Mouse (Mus musculus) thymus, postnatal 25 days (tissue): Measurements from ENCODE around the gene Shld1.
A peak's percentile ranks its signal among the peaks of the same experiment; 100 is the strongest.

Source experiments
- DNase-seq: peaks from one replicate; pipeline ENCODE4 v3.0.0; 2022

Shld1 gene

GRCm38 (mm10) chr2:132725376-132725905 lies 38.7 kb downstream of the Shld1 start:
- peak; percentile 6 for DNase-seq

DNA sequence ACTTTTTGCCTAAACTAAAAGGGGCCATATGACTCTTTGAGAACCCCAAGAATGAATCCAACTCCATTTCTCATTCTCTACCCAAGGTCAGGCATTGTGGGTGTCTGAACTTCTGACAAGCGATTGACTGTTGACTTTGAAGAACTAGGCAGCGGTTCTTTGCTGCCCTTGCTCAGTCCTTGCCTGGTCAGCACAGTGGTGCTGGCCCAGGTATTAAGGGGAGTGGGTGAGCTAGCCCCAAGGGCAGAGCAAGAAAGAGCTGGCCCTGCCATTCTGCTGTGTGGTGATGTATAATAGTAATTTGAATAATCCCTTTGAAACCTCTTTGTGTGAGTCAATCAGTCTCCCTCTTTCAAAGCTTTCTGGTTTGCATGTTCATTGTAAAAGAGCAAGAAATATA lies 39.4 kb downstream of the Shld1 start:
- no peak for DNase-seq

- no peak for DNase-seq
Measured at GRCm38 (mm10) chr2:132732940-132733339, 46.2 kb downstream of the Shld1 start.

- no peak for DNase-seq
Measured at GRCm38 (mm10) chr2:132733603-132734573, 47.2 kb downstream of the Shld1 start.

DNA sequence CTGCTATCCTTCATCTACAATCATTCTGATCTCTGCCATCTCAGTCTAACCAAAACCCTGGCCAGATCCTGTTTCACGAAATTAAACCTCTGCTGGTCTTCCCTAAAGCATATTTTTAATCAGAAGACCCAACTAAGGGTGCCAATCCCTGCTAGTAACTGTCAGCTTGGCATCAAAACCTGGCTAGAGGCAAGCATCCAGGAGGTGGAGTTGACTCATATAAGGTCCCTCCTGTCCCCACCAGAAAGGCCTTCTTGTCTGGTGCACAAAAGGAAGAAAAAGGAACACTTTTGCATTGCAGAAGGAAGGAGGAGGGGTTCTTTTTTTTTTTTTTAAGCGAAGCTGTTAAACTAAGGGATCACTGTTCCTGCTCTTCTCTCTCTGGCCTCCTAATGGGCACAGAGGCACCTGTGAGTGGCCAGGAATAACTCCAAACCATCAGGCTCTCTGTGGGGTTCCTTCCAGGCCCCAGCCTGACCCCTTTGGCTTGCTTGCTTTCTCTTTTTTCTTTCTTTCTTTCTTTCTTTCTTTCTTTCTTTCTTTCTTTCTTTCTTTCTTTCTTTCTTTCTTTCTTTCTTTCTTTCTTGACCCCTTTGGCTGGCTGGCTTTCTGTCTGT lies 52.2 kb downstream of the Shld1 start:
- no peak for DNase-seq

DNA sequence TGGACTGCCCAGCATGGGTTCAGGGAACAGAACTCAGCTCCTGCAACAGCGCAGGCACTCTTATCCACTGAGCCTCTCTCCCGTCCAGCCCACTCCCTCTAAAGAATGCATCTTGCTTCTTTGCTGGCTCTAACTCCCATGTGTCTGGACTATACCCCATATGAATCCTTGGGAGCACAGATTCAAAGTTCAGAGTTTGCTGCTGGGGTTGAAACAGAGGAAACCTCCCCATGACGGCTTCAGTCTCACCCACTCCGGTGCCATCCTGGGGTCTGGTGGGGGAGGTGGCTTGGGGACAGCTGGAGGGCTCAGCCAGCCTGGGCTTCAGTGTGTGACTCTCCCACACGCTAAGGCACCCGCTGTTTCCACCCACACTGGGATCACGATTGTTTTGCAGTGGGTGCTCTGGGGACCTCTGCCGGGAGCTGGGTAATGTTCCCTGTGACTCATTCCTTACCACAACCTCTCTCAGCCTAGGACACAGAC lies 55.2 kb downstream of the Shld1 start:
- DNase-seq = no peak

DNA sequence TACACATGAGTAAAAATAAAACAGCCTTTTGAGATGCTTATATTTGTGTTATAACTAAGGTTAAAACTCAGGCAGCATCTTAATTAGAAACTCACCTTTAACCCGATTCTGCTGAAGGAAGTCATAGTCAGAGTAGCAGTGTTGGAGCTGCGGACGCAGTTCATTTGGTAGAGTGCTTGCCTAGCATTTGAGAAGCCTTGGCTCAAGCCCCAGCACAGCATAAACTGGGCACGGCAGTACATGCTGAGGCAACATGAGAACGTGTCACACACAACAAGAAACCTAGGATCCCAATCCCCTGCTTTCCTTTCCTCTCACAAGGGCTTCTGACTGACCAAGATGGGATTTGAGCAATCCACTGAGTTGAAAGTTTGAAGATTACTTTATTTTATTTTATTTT lies 58.1 kb downstream of the Shld1 start:
- DNase-seq = no peak

DNA sequence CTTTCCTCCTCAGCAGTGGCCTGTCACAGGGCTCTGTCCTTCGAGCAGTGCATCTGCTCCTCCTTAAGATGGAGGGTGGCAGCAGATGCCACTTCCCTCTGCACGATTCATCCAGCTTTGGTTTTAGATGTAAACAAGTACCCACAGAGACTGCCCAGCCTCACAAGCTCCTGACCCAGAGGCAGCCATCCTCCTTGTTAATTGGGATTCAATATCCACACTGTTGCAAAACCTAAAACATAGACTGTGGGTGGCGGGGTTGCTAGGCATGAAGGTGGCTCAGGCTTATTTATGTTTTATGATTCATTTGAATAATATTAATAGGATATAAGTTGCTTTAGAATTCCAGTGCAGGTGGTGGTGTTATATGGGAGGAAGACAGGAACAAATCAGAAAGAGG lies 59.4 kb downstream of the Shld1 start:
- no peak for DNase-seq

DNA sequence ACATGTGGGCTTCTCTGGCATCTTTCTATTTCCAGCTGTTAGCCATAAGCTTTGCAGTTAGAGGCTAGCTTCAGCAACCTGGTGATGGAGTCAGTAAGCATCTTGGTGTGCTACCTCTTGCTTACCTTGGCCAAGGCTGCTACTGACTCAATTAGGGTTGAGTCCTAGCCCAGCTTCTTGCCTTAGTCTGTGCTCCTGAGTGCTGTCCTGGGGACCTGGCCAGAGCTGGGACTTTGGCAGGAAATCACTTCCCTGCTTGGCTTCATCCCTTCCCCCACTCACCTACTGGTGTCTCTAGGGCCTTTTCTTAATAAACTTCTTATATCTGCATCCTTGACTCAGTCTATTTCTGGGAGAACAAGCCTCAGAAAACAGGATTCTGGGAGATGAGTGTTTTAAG lies 64.0 kb downstream of the Shld1 start:
- DNase-seq = no peak

DNA sequence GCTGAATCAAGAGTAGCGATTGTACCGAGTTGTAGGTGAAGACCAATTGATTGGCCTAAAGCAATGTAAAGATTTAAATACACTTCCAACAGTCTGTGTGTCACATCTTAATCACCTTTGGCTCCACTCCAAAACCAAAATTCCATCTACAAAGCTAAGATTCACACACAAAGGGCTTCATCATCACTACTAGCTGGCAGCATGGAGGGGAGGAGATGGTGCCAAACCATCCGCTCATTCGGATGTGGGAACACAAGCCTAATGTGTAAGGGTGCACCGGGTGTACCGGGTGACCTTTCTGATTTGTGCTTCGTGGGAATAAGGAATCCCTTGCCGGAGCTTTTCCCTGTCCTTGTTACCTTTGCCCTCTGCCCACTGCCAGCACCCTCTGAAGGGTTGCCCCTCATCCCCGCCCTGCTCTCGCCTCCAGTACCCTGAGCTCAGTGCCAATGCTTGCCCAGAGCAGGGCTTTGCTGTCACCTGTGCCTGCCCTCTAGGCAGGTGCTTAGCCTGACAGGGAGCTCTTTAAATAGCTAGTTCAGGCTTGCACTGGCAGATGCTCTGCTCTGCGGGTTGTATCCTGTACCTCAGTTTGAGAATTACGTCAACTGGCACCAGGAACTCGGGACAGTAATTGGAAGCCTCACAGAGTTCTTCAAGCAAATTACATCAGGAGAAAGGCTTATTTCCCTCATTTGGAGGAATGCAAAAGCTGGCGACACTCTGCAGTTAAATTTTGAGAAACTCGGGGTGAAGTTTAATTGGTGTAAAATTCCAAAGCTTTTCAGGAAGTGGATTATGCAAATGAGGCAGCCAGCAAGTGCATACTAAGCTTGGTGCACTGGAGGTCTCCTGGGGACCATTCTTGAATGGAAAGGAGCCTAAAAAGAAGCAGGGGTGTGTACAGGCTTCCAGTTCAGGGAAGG lies 64.7 kb downstream of the Shld1 start:
- no peak for DNase-seq

DNA sequence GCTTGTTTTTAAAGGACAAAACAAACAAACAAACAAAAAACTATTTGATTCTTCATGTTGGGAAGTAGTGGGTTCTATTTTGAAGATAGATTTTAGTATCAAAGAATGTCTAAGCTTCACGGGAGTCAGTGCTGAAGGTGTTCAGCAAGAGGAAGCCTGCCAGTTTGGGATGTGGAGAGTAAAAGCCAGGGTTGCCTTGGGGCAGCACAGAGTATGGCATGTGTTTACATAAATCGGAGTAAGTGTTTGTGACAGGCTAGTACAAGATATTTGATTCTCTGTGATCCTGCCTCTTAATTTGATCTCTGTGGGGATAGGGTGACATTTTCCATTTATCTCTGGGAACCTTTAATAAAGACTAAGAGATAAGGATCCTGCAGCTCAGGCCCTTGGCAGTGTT lies 65.7 kb downstream of the Shld1 start:
- no peak for DNase-seq

DNA sequence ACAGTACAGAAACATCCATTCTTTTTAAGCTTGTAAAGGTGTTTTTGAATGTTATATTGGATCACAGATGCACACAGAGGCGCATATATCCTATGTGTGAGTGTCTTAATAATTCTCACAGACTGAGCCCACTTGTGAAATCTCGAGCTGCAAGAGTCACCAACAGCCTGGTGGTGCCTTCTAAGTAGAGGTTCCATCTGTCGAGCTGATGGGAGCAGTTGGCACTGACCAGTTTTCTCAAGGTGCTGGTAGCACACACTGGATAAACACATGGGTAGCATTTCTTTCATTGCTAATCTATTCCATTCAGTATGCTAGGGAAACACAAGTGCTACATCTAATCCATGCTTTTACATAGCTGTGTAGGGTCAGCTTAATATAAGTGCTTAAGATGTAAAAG lies 66.4 kb downstream of the Shld1 start:
- no peak for DNase-seq

GRCm38 (mm10) chr2:132757911-132758310 lies 71.2 kb downstream of the Shld1 start:
- no peak for DNase-seq

- no peak for DNase-seq
Measured at GRCm38 (mm10) chr2:132770822-132771221, 84.1 kb downstream of the Shld1 start.

GRCm38 (mm10) chr2:132780978-132781377 lies 94.2 kb downstream of the Shld1 start, which contains the start of gene Chgb:
Chgb (plus strand) TSS chr2:132781278.
- no peak for DNase-seq

- DNase-seq = peak; percentile 82
Measured at GRCm38 (mm10) chr2:132781439-132782068, 94.8 kb downstream of the Shld1 start.

DNA sequence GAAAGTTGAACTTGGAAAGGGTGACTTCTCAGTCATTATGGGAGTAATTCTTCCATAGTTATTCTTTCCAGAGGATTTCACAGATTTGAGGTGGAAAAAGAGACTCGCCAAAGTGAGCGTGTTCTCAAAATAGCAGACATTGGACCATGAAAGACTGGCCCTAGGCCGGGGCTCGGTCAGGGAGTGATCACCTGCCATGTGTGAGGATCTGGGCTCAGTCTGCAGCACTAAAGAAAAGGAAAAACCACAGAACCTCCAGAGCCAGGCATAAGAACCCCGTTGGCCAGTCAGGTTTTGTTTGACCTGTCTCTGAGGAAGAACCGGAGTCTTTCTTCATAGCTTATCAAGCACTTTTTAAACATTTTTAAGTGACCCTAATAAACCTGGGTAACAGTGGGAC lies 97.3 kb downstream of the Shld1 start:
- no peak for DNase-seq

- DNase-seq = no peak
Measured at GRCm38 (mm10) chr2:132793441-132794203, 106.9 kb downstream of the Shld1 start.

DNA sequence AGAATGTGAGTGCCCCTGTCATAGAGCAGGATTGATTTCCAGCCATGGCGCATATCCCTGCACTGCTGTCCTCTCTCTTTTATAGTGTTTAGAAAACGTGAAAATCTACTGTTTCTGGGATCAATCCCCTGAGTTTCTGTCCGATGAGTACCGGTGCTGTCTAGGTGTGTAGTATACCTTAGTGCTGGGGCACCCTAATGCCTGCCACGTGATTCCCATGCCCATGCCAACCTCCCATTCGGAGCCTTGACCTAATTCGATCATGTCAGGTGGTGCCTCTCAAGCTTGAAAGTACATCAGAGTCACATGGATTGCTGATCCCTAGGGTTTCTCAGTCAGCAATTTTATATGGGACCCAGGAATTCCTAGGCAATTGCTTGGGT lies 107.5 kb downstream of the Shld1 start:
- no peak for DNase-seq
